Mouse (Mus musculus) CH12.LX (cell line): ENCODE results near the gene Psmd9.

ENCODE experiments used
- BHLHE40 ChIP-seq: IDR thresholded peaks from 2 replicates; pipeline ENCODE4 v1.6.1; 2011; ENCODE audit warnings: mild to moderate bottlenecking, low read depth, low read length, improper control_type of control experiment
- CHD1 ChIP-seq: IDR thresholded peaks from 2 replicates; pipeline ENCODE4 v1.6.1; 2012; ENCODE audit warnings: low read depth, low read length, improper control_type of control experiment, inconsistent platforms
- CTCF ChIP-seq, 2 experiments: IDR thresholded peaks in 1 of 2; conservative IDR thresholded peaks in 1 of 2; 2 replicates each; pipeline ENCODE4 v1.5.1; 2011 to 2012; ENCODE audit warnings: low read depth in 2 of 2, low read length in 2 of 2, improper control_type of control experiment in 1 of 2, inconsistent platforms in 1 of 2, mild to moderate bottlenecking in 1 of 2, moderate library complexity in 1 of 2
- HCFC1 ChIP-seq: IDR thresholded peaks from 2 replicates; pipeline ENCODE4 v1.6.1; 2012; ENCODE audit warnings: low read depth, mild to moderate bottlenecking, inconsistent platforms, low read length, improper control_type of control experiment
- NRF1 ChIP-seq: IDR thresholded peaks from 2 replicates; pipeline ENCODE4 v1.6.1; 2014; ENCODE audit warnings: low read depth, mild to moderate bottlenecking, inconsistent platforms, low read length, improper control_type of control experiment, moderate library complexity
- POLR2A ChIP-seq: IDR thresholded peaks from 2 replicates; pipeline ENCODE4 v1.6.1; 2011; ENCODE audit warnings: low read depth, mild to moderate bottlenecking, improper control_type of control experiment, low read length
- POLR2AphosphoS2 ChIP-seq: IDR thresholded peaks from 2 replicates; pipeline ENCODE4 v1.6.1; 2011; ENCODE audit warnings: low read depth, low read length, improper control_type of control experiment
- TBP ChIP-seq: conservative IDR thresholded peaks from 2 replicates; pipeline ENCODE4 v1.6.1; 2011; ENCODE audit warnings: low read depth, low read length, improper control_type of control experiment
- TCF12 ChIP-seq: IDR thresholded peaks from 2 replicates; pipeline ENCODE4 v1.6.1; 2014; ENCODE audit warnings: low read depth, mild to moderate bottlenecking, inconsistent platforms, low read length, improper control_type of control experiment
- USF2 ChIP-seq: conservative IDR thresholded peaks from 2 replicates; pipeline ENCODE4 v1.6.1; 2011; ENCODE audit warnings: low read depth, low read length, improper control_type of control experiment
- ZKSCAN1 ChIP-seq: IDR thresholded peaks from 2 replicates; pipeline ENCODE4 v1.6.1; 2012; ENCODE audit warnings: low read depth, inconsistent platforms, low read length, improper control_type of control experiment, borderline replicate concordance
- ZNF384 ChIP-seq: IDR thresholded peaks from 2 replicates; pipeline ENCODE4 v1.6.1; 2012; ENCODE audit warnings: low read depth, low read length, improper control_type of control experiment, inconsistent platforms

- TF ChIP-seq CTCF (conservative IDR thresholded peaks at IDR 0.05 in 1 of 2, IDR thresholded peaks at IDR 0.05 in 1 of 2; ENCODE audit: low read depth in 2 of 2, low read length in 2 of 2) (no peak), POLR2A (no peak), POLR2AphosphoS2 (no peak), HCFC1 (no peak), ZKSCAN1 (no peak), BHLHE40 (no peak), TBP (no peak), ZNF384 (no peak), TCF12 (no peak), CHD1 (no peak), NRF1 (no peak), USF2 (no peak)
Measured at GRCm38 (mm10) chr5:123152901-123153300, 16.3 kb upstream of the Psmd9 start.
